Mouse (Mus musculus) T-cell, adult 2 months (primary cell): Measurements from ENCODE around the gene Ltbp2.

Source experiments
- DNase-seq: peaks from one replicate; pipeline ENCODE4 v3.0.0; 2022; ENCODE audit warnings: low spot score

Gene Ltbp2

GRCm38 (mm10) chr12:84762532-84762931 is 113.8 kb downstream of the Ltbp2 start:
- peak; percentile 89 for DNase-seq

GRCm38 (mm10) chr12:84759063-84759462 is 117.3 kb downstream of the Ltbp2 start:
- peak; percentile 40 for DNase-seq

- DNase-seq, result no peak
These were observed 120.3 kb downstream of the Ltbp2 start for GRCm38 (mm10) chr12:84756016-84756415.

GRCm38 (mm10) chr12:84755008-84755695 is 121.2 kb downstream of the Ltbp2 start:
- peak; percentile 57 for DNase-seq

- DNase-seq, result peak; percentile 32
These were observed 124.0 kb downstream of the Ltbp2 start for GRCm38 (mm10) chr12:84752131-84752977.

GRCm38 (mm10) chr12:84750661-84751060 is 125.7 kb downstream of the Ltbp2 start:
- DNase-seq, result no peak

GRCm38 (mm10) chr12:84748134-84748533 is 128.2 kb downstream of the Ltbp2 start:
- no peak for DNase-seq

GRCm38 (mm10) chr12:84745700-84746099 is 130.6 kb downstream of the Ltbp2 start:
- no peak for DNase-seq

GRCm38 (mm10) chr12:84743496-84743895 is 132.8 kb downstream of the Ltbp2 start:
- DNase-seq, result no peak

- no peak for DNase-seq
These were observed 143.0 kb downstream of the Ltbp2 start for GRCm38 (mm10) chr12:84733366-84733765.
